Mouse (Mus musculus) heart, embryonic 13.5 days (tissue): Measurements from ENCODE around the gene Asic4. TPM values are rescaled to one million over a fixed set of nuclear protein-coding genes. Genes with fewer than 3 reads are reported as not detected.

ENCODE experiments used
- ATAC-seq: fragments of 200-750 bp; cut with Nextera tagmentation; 2 replicates; pipeline ENCODE4 v1.8.0; 2017; ENCODE audit warnings: moderate TSS enrichment; ENCODE audit not compliant: insufficient number of reproducible peaks, low FRiP score, low TSS enrichment; ENCODE audit errors: extremely low read depth
- H3K27ac ChIP-seq: fragments of 300-500 bp; sonication (generic); replicated peaks from 2 replicates; pipeline ENCODE4 v1.5.1; 2015; ENCODE audit warnings: moderate library complexity, mild to moderate bottlenecking, inconsistent platforms
- H3K27me3 ChIP-seq: fragments of 300-500 bp; sonication (generic); replicated peaks from 2 replicates; pipeline ENCODE4 v1.6.1; 2015; ENCODE audit warnings: mild to moderate bottlenecking, inconsistent platforms
- H3K36me3 ChIP-seq: fragments of 300-500 bp; sonication (generic); 2 replicates; pipeline ENCODE4 v1.6.1; 2015; ENCODE audit warnings: mild to moderate bottlenecking, inconsistent platforms
- H3K4me1 ChIP-seq: fragments of 300-500 bp; sonication (generic); 2 replicates; pipeline ENCODE4 v1.6.1; 2015; ENCODE audit warnings: inconsistent platforms
- H3K4me2 ChIP-seq: fragments of 300-500 bp; sonication (generic); 2 replicates; pipeline ENCODE4 v1.6.1; 2015; ENCODE audit warnings: inconsistent platforms, mild to moderate bottlenecking, moderate library complexity
- H3K4me3 ChIP-seq: fragments of 300-500 bp; sonication (generic); 2 replicates; pipeline ENCODE4 v1.5.1; 2015; ENCODE audit warnings: moderate library complexity, mild to moderate bottlenecking, inconsistent platforms
- H3K9ac ChIP-seq: fragments of 300-500 bp; sonication (generic); 2 replicates; pipeline ENCODE4 v1.6.1; 2015; ENCODE audit warnings: inconsistent platforms, mild to moderate bottlenecking, moderate library complexity
- H3K9me3 ChIP-seq: fragments of 300-500 bp; sonication (generic); 2 replicates; pipeline ENCODE4 v1.6.1; 2016; ENCODE audit warnings: inconsistent platforms
- WGBS: fragments of 180-500 bp; shearing (Covaris S2); methylation state at CpG from one replicate; pipeline ENCODE4 v1.1.7; 2015; ENCODE audit warnings: mixed read lengths; 5-methylcytosine and 5-hydroxymethylcytosine counted together
- polyA plus RNA-seq: library from polyadenylated mRNA; unstranded; fragments of >200 nt; fragmentation: Nextera tagmentation; extraction: Ambion mirVana; gene quantifications from 2 replicates; pipeline ENCODE4 v1.2.1, GENCODE M21; 2015

Asic4 gene
- polyA plus RNA-seq, 1 experiment from 2014 or later: 0.31 TPM

- Histone ChIP-seq H3K9ac (no peak overlapping the region), H3K27me3 (peaks cover 39% of the 10 kb centered on the region), H3K36me3 (peaks cover 83% of the 10 kb centered on the region), H3K4me1 (peaks cover 21% of the 10 kb centered on the region), H3K4me2 (no peak overlapping the region), H3K27ac (no peak overlapping the region), H3K4me3 (no peak overlapping the region), H3K9me3 (no peaks in the 10 kb centered on the region)
- ATAC-seq: no peak
- 76% methylated on average over 34 of the region's 34 CpGs for WGBS
Observed at GRCm38 (mm10) chr1:75490785-75491551, 40.7 kb downstream of the Asic4 start.

DNA sequence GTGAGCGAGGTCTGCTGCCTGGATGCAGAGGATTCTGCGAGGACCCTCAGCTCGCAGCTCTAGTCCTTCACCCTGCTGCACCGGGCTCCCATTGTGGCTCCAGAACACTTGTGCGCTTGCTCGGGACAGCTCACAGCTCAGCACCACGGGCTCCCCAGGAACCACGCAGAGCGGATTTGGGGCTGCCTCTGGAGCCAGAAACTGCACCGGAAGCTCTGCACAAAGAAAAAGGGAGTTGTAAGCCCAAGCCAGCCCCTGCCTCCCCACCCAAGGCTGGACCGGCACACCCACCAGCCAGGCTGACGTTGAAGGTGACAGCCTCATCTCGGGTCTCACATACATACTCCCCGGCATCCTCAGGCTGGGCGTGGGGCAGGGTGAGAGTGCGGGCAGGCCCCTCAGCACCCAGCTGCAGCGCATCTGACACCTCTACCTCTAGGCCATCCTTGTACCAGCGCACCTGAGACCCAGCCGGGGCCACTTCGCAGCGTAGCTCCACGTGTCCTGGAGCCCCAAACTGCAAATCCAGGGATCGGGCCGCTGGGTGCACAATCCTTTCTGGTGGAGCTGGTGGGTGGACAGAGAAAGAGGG, 42.4 kb downstream of the Asic4 start:
- no peak overlapping the region for H3K27ac ChIP-seq
- peaks cover 11% of the 10 kb centered on the region for H3K4me1 ChIP-seq
- H3K9me3 ChIP-seq: no peaks in the 10 kb centered on the region
- WGBS: 53% methylated on average over 24 of the region's 24 CpGs
- ATAC-seq: no peak
- no peak overlapping the region for H3K4me3 ChIP-seq
- no peak overlapping the region for H3K4me2 ChIP-seq
- no peak overlapping the region for H3K9ac ChIP-seq
- H3K27me3 ChIP-seq: peaks cover 22% of the 10 kb centered on the region
- H3K36me3 ChIP-seq: peaks cover 89% of the 10 kb centered on the region

DNA sequence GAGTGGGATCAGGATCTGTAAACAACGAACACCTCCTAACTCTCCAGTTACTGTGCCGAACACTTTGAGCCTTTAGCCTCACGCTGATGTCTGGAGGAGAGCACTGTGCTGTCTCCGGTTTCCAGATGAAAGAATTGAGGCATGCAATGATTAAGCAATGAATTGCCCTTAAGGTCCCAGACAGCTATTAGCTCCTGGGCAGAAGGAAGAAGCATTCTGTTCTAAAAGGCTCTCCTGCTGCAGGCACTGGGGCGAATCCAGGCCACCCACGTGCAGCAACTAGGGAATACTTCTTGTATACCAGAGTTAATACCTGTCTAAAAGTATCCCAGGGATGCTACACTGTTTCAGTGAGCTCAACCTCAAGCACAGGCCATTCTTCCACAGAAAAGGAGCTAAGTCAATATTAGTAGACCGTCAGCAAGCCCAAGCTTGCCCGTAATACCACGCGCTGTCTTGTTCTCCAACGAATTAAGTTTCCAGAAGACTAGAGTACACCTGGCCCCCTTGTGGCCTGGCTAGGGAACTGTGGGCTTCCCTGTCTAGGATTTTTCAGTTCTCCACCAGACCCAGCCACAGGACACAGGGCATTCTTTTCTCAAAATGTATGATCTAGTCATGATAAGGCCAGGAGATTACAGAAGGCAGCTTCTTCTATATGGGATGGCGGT, 44.8 kb downstream of the Asic4 start:
- H3K27ac ChIP-seq: no peak overlapping the region
- no peaks in the 10 kb centered on the region for H3K4me1 ChIP-seq
- H3K9ac ChIP-seq: no peak overlapping the region
- H3K4me2 ChIP-seq: no peak overlapping the region
- H3K9me3 ChIP-seq: no peaks in the 10 kb centered on the region
- H3K4me3 ChIP-seq: no peak overlapping the region
- ATAC-seq: no peak
- H3K36me3 ChIP-seq: peaks cover 95% of the 10 kb centered on the region
- H3K27me3 ChIP-seq: no peaks in the 10 kb centered on the region; the same call in 1 of the 2 replicates
- WGBS: 62% methylated on average over 12 of the region's 12 CpGs

DNA sequence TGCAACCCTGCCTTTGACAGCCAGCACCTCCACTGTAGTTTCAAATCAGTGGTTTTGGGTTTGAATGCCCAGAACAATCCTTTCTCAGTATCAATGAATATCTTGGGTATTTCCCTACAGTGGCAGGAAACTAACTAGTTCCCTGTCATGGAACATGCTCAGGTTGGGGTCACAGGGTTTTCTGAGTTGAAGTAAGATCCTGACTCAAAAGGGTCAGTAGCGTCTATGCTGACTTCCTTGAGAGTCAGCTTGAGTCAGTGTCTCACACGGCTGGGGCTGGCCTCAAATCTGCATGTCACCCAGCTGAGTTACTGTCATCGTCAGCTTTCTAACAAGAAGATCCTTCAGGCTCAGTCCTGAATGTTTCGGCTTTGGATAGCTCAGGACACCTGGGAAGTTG, 48.7 kb downstream of the Asic4 start:
- no peak overlapping the region for H3K9ac ChIP-seq
- no peak overlapping the region for H3K4me3 ChIP-seq
- 74% methylated on average over 4 of the region's 4 CpGs for WGBS
- no peaks in the 10 kb centered on the region for H3K27me3 ChIP-seq
- no peak for ATAC-seq
- H3K4me1 ChIP-seq: peaks cover 13% of the 10 kb centered on the region
- H3K27ac ChIP-seq: no peak overlapping the region
- no peaks in the 10 kb centered on the region for H3K9me3 ChIP-seq
- H3K4me2 ChIP-seq: no peak overlapping the region
- H3K36me3 ChIP-seq: peaks cover 95% of the 10 kb centered on the region

- WGBS: 75% methylated on average over 7 of the region's 7 CpGs
Observed at GRCm38 (mm10) chr1:75499441-75499840, 49.2 kb downstream of the Asic4 start.

GRCm38 (mm10) chr1:75501905-75502304, 51.7 kb downstream of the Asic4 start:
- Histone ChIP-seq H3K4me2 (no peak overlapping the region), H3K36me3 (peaks cover 81% of the 10 kb centered on the region), H3K9me3 (no peaks in the 10 kb centered on the region), H3K9ac (no peak overlapping the region), H3K27ac (no peak overlapping the region), H3K4me3 (no peak overlapping the region), H3K4me1 (peaks cover 30% of the 10 kb centered on the region), H3K27me3 (no peaks in the 10 kb centered on the region)
- no peak for ATAC-seq
- 87% methylated on average over 9 of the region's 9 CpGs for WGBS

More at GRCm38 (mm10) chr1:75499441-75499840, 49.2 kb downstream of the Asic4 start:
- Histone ChIP-seq H3K4me3 (no peak overlapping the region), H3K4me1 (peaks cover 19% of the 10 kb centered on the region), H3K9me3 (no peaks in the 10 kb centered on the region), H3K36me3 (peaks cover 99% of the 10 kb centered on the region), H3K4me2 (no peak overlapping the region), H3K27me3 (no peaks in the 10 kb centered on the region), H3K27ac (no peak overlapping the region), H3K9ac (no peak overlapping the region)
- ATAC-seq: no peak

DNA sequence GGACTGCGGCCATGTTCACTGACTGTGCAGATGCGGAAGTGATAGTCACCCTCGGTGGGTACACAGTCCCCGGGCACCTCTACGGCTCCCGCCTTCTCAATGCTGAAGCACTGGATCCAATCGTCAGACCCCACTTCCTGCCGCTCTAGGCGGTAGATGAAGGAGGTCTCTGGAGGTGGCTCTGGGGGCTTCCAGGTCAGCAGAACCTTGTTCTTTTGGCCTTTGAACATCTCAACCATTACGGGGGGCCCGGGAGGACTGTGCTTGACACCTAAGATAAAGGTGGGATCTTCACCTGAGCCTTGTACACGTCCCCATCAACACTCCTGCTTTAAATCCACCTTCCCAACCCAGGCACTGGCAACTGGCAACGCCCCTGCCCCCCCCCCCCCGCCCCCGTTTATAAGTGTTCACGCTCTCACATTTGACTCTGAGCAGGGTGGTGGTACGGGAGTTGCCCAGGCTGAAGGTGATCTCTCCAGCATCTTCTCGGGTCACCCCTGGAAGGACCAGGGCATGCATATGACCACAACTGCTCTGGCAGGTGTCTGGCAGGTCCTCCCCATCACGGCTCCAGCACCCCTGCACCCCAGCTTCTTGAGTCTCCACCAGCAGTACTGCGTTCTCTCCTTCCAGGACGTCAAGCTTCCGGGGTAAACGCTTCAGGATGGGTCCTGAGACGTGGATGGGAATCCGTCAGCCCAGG, 52.9 kb downstream of the Asic4 start:
- H3K36me3 ChIP-seq: peaks cover 69% of the 10 kb centered on the region
- no peak overlapping the region for H3K27ac ChIP-seq
- peak overlapping the region; percentile 91 for H3K4me2 ChIP-seq
- no peaks in the 10 kb centered on the region for H3K9me3 ChIP-seq
- H3K27me3 ChIP-seq: no peaks in the 10 kb centered on the region
- H3K4me1 ChIP-seq: peaks cover 41% of the 10 kb centered on the region
- WGBS: 71% methylated on average over 25 of the region's 25 CpGs
- ATAC-seq: no peak
- peak overlapping the region; percentile 100 for H3K9ac ChIP-seq
- H3K4me3 ChIP-seq: peak overlapping the region; percentile 97

DNA sequence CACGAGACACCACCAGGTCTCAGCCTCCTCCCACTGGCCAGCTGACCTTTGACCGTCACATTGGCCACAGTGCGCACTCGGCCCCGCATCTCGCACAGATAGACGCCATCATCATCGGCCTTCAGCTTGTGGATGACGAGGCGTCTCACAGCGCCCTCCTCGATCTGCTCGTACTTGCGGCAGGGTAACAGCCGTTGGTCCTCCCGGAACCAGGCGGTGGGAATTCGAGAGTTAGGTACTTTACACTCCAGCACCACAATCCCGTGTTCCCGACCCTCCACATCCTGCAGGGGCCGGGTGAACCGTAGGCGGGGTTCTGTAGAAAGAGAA, 53.4 kb downstream of the Asic4 start:
- Histone ChIP-seq H3K4me1 (peaks cover 41% of the 10 kb centered on the region), H3K36me3 (peaks cover 63% of the 10 kb centered on the region), H3K27ac (peak overlapping the region; percentile 100; the same call in 1 of the 2 replicates), H3K9me3 (no peaks in the 10 kb centered on the region), H3K9ac (peak overlapping the region; percentile 100), H3K4me3 (peak overlapping the region; percentile 97), H3K4me2 (peak overlapping the region; percentile 91), H3K27me3 (no peaks in the 10 kb centered on the region)
- WGBS: 50% methylated on average over 23 of the region's 23 CpGs
- no peak for ATAC-seq

DNA sequence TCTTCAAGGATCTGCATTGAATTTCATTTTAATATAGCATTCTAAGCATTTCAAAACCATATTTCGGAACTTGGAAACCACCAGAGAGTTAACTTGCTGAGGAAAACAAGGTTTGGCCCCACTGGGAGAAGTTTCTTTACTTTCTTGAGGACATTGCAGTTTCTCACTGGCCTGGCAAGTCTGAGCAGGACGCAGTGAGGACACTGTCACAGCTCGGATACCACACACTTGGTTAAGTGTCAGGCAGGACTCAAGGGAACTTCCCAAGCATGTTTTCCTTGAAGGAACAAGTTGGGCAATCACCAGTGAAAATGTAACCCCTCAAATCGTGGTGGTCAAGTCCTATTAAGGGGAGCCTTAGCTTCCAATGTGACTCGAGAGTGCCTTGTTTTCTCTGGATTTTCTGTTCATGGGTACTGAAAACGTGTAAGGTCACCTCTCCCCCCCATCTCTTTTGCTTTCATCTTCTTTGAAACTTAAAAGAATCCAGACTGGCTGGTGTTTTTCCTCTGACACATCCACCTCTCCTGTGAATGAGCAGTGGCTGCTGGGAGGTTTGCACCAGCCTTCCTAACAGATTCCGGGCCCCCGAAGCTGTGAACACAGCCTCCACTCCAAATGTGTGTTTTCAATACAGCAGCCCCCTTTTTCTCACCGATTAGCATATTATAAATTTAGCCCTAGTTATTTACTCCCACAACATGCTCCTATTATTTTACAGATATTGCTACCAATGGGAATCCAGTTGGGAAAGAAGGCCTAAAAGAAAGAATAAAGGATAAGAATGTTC, 54.2 kb downstream of the Asic4 start:
- no peaks in the 10 kb centered on the region for H3K27me3 ChIP-seq
- WGBS: 33% methylated on average over 9 of the region's 9 CpGs
- ATAC-seq: no peak
- peak overlapping the region; percentile 91 for H3K4me2 ChIP-seq
- H3K9ac ChIP-seq: peak overlapping the region; percentile 100
- peak overlapping the region; percentile 100 for H3K27ac ChIP-seq
- peak overlapping the region; percentile 97 for H3K4me3 ChIP-seq
- H3K36me3 ChIP-seq: peaks cover 55% of the 10 kb centered on the region
- peaks cover 45% of the 10 kb centered on the region for H3K4me1 ChIP-seq
- H3K9me3 ChIP-seq: no peaks in the 10 kb centered on the region

- under 1% methylated on average over 84 of the region's 84 CpGs for WGBS
- H3K9me3 ChIP-seq: no peaks in the 10 kb centered on the region
- peak overlapping the region; percentile 100 for H3K9ac ChIP-seq
- peaks cover 46% of the 10 kb centered on the region for H3K36me3 ChIP-seq
- no peaks in the 10 kb centered on the region for H3K27me3 ChIP-seq
- peak overlapping the region; percentile 91 for H3K4me2 ChIP-seq
- peak overlapping the region; percentile 100 for H3K27ac ChIP-seq
- 0 out of 2 replicates have a peak, but pooled peaks have one; percentile 26 for ATAC-seq
- peaks cover 55% of the 10 kb centered on the region for H3K4me1 ChIP-seq
- H3K4me3 ChIP-seq: peak overlapping the region; percentile 97
Observed at GRCm38 (mm10) chr1:75505159-75505955, 55.1 kb downstream of the Asic4 start.
